Mouse (Mus musculus) layer of hippocampus, adult 9-11 months (tissue): ENCODE data around the gene Pdk1.
"Not testable (repeated sequence)": the region's sequence is repeated elsewhere in the genome, so short reads cannot be mapped to it uniquely, and the experiment has no call there.

Experiments
- DNase-seq: peaks from one replicate; pipeline ENCODE4 v3.0.0; 2022

Pdk1 gene

GRCm38 (mm10) chr2:71872801-71873443 lies at the start of gene Pdk1:
Gene Pdk1, plus strand, starts transcription at chr2:71873224.
- DNase-seq: peak; percentile 98

GRCm38 (mm10) chr2:71824146-71824545 lies 48.9 kb upstream of the Pdk1 start:
- DNase-seq: no peak

- DNase-seq: no peak
Measured at GRCm38 (mm10) chr2:71827711-71828110, 45.3 kb upstream of the Pdk1 start.

GRCm38 (mm10) chr2:71828928-71829327 lies 44.1 kb upstream of the Pdk1 start:
- no peak for DNase-seq

- no peak for DNase-seq
Measured at GRCm38 (mm10) chr2:71833626-71834025, 39.4 kb upstream of the Pdk1 start.

- no peak for DNase-seq
Measured at GRCm38 (mm10) chr2:71834371-71834770, 38.7 kb upstream of the Pdk1 start.

GRCm38 (mm10) chr2:71835556-71835955 lies 37.5 kb upstream of the Pdk1 start:
- no peak for DNase-seq

- no peak for DNase-seq
Measured at GRCm38 (mm10) chr2:71836232-71836631, 36.8 kb upstream of the Pdk1 start.

- no peak for DNase-seq
Measured at GRCm38 (mm10) chr2:71837261-71837660, 35.8 kb upstream of the Pdk1 start.

- DNase-seq: peak; percentile 24
Measured at GRCm38 (mm10) chr2:71837791-71838190, 35.2 kb upstream of the Pdk1 start.

GRCm38 (mm10) chr2:71843316-71843715 lies 29.7 kb upstream of the Pdk1 start:
- DNase-seq: no peak

GRCm38 (mm10) chr2:71844906-71845305 lies 28.1 kb upstream of the Pdk1 start:
- DNase-seq: no peak

GRCm38 (mm10) chr2:71852161-71852560 lies 20.9 kb upstream of the Pdk1 start:
- DNase-seq: not testable (repeated sequence)

GRCm38 (mm10) chr2:71855076-71855475 lies 17.9 kb upstream of the Pdk1 start:
- no peak for DNase-seq

GRCm38 (mm10) chr2:71863531-71864173 lies 9.4 kb upstream of the Pdk1 start:
- no peak for DNase-seq

GRCm38 (mm10) chr2:71865022-71865421 lies 8.0 kb upstream of the Pdk1 start:
- DNase-seq: peak; percentile 89

GRCm38 (mm10) chr2:71865935-71866334 lies 7.1 kb upstream of the Pdk1 start:
- DNase-seq: no peak

- DNase-seq: no peak
Measured at GRCm38 (mm10) chr2:71866565-71866964, 6.5 kb upstream of the Pdk1 start.

GRCm38 (mm10) chr2:71867019-71867418 lies 6.0 kb upstream of the Pdk1 start:
- DNase-seq: no peak

- DNase-seq: no peak
Measured at GRCm38 (mm10) chr2:71867480-71867879, 5.5 kb upstream of the Pdk1 start.

GRCm38 (mm10) chr2:71868256-71868655 lies 4.8 kb upstream of the Pdk1 start:
- no peak for DNase-seq

GRCm38 (mm10) chr2:71872141-71872540 lies 883 bp upstream of the Pdk1 start:
- no peak for DNase-seq

- peak; percentile 49 for DNase-seq
Measured at GRCm38 (mm10) chr2:71873474-71874322, 674 bp downstream of the Pdk1 start.

- DNase-seq: no peak
Measured at GRCm38 (mm10) chr2:71874422-71874821, 1.4 kb downstream of the Pdk1 start.
